Mouse (Mus musculus): ENCODE measurements around the gene Rad51c. TPM values are rescaled to one million over a fixed set of nuclear protein-coding genes. Genes with fewer than 3 reads are reported as not detected.
"Not testable (repeated sequence)": the region's sequence is repeated elsewhere in the genome, so short reads cannot be mapped to it uniquely, and the experiment has no call there.

Rad51c gene
- total and polyA plus RNA-seq, 3 experiments = 0.35 to 1.7 (median 0.89) TPM

DNA sequence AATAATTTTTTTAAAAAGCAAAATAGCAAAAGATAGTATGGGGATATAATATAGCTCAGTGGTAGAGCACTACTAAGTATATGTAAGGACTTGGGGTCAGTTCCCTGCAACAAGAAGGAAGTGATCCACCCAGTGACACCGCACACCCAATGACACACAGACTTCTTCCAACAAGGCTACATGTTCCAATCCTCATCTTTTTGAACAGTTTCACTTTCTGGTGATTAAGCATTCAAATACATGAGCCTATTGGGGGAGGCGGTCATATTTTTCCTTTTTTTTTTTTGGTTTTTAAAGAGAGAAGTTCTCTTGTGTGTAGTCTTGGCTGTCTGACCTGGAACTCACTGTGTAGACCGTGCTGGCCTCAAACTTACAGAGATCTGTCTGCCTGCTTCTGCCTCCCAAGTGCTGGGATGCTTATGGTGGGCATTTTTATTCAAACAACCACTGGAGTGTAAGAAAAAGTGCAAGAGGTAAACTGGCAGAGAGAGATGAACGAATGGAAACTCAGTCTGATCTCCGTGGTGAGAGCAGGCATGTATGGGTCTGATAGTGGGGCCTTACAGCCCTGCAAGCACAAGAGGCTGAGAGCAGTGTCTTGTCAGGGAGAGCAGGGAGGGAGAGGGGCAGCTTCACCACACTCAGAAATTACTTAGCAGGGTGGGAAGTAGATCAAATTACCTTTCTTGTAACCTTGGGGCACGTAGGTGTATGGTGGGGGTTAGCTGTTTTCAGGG lies 28.3 kb upstream of the Rad51c start:
- WGBS = 59% methylated on average over 6 of the region's 6 CpGs
- DNase-seq = no peak
- H3K79me2 ChIP-seq (replicated peaks; ENCODE audit: control insufficient read depth, insufficient read depth, low read length) = no peaks in the 10 kb centered on the region
- no peak overlapping the region for H3K4me3 ChIP-seq
- H3K27ac ChIP-seq = no peak overlapping the region
- H3K36me3 ChIP-seq (ENCODE audit: control insufficient read depth, insufficient read depth, low read length) = no peaks in the 10 kb centered on the region
- TF ChIP-seq EP300 (IDR thresholded peaks at IDR 0.05; ENCODE audit: insufficient read depth, low read depth, low read length) = no peak
- TF ChIP-seq POLR2A (IDR thresholded peaks at IDR 0.05; ENCODE audit: insufficient read depth, low read depth, low read length) = no peak
- no peak for TF ChIP-seq CTCF (IDR thresholded peaks at IDR 0.05)
- intact Hi-C loops (cut with DNase I) = no loop called here
- H3K4me1 ChIP-seq (ENCODE audit: control insufficient read depth, insufficient read depth, low read length) = no peaks in the 10 kb centered on the region
- H3K9ac ChIP-seq (ENCODE audit: low read depth, low read length) = no peak overlapping the region
- no peaks in the 10 kb centered on the region for H3K27me3 ChIP-seq (ENCODE audit: control insufficient read depth, insufficient read depth, low read length)

DNA sequence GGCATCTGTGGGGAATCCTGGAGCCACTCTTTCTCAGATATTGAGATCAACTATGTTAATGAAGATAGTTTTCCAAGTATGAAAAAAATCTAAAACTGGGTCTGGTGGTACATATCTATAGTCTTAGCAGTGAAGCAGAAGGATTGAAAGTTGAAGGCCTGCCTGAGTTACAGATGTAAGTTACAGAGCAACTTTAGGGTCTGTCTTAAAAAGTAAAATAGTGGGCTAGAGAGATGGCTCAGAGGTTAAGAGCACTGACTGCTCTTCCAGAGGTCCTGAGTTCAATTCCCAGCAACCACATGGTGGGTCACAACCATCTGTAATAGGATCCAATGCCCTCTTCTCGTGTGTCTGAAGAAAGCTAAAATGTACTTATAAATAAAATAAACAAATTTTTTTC lies 27.7 kb upstream of the Rad51c start:
- Histone ChIP-seq H3K27me3 (ENCODE audit: control insufficient read depth, insufficient read depth, low read length) (no peaks in the 10 kb centered on the region), H3K79me2 (replicated peaks; ENCODE audit: control insufficient read depth, insufficient read depth, low read length) (no peaks in the 10 kb centered on the region), H3K9ac (ENCODE audit: low read depth, low read length) (no peak overlapping the region), H3K4me1 (ENCODE audit: control insufficient read depth, insufficient read depth, low read length) (no peaks in the 10 kb centered on the region), H3K36me3 (ENCODE audit: control insufficient read depth, insufficient read depth, low read length) (no peaks in the 10 kb centered on the region), H3K4me3 (no peak overlapping the region), H3K27ac (no peak overlapping the region)
- intact Hi-C loops (cut with DNase I) = no loop called here
- no peak for DNase-seq
- WGBS = 91% methylated on average over 1 of the region's 1 CpGs
- TF ChIP-seq POLR2A (IDR thresholded peaks at IDR 0.05; ENCODE audit: insufficient read depth, low read depth, low read length) (no peak), CTCF (IDR thresholded peaks at IDR 0.05) (no peak), EP300 (IDR thresholded peaks at IDR 0.05; ENCODE audit: insufficient read depth, low read depth, low read length) (no peak)

DNA sequence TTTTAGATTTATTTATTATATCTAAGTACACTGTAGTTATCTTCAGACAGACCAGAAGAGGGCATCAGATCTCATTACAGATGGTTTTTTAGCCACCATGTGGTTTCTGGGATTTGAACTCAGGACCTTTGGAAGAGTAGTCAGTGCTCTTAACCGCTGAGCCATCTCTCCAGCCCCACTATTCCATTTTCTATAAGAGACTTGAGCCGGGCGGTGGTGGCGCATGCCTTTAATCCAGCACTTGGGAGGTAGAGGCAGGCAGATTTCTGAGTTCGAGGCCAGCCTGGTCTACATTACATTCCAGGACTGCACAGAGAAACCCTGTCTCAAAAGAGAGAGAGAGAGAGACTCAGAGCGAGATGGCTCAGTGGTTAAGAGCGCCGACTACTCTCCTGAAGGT lies 27.1 kb upstream of the Rad51c start:
- peak; percentile 40 for TF ChIP-seq CTCF (IDR thresholded peaks at IDR 0.05)
- intact Hi-C loops (cut with DNase I); H3K4me1 ChIP-seq (ENCODE audit: control insufficient read depth, insufficient read depth, low read length); H3K27me3 ChIP-seq (ENCODE audit: control insufficient read depth, insufficient read depth, low read length); H3K79me2 ChIP-seq (replicated peaks; ENCODE audit: control insufficient read depth, insufficient read depth, low read length); H3K27ac ChIP-seq; H3K36me3 ChIP-seq (ENCODE audit: control insufficient read depth, insufficient read depth, low read length); H3K4me3 ChIP-seq; DNase-seq; H3K9ac ChIP-seq (ENCODE audit: low read depth, low read length): not testable (repeated sequence)
- 88% methylated on average over 8 of the region's 8 CpGs for WGBS

DNA sequence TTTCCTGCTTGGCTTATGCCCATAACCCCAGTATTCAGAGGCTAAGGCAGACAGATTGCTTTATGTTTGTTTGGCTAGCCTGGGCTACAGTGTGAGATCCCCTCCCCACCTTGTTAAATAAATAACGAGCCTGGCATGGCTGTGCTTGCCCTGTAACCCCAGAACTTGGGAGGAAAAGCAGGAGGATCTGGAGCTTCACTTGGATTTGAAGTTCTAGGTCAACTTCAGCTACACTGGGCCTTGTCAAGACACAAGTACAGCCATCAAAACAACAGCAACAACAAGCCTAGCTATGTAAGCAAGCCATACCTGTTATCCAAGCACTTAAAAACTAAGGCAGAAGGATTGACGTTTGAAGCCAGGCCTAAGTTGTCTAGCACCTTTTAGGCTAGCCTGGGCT lies 25.6 kb upstream of the Rad51c start:
- H3K27ac ChIP-seq = no peak overlapping the region
- H3K79me2 ChIP-seq (replicated peaks; ENCODE audit: control insufficient read depth, insufficient read depth, low read length) = no peaks in the 10 kb centered on the region
- H3K36me3 ChIP-seq (ENCODE audit: control insufficient read depth, insufficient read depth, low read length) = no peaks in the 10 kb centered on the region
- intact Hi-C loops (cut with DNase I) = no loop called here
- H3K9ac ChIP-seq (ENCODE audit: low read depth, low read length) = no peak overlapping the region
- no peak overlapping the region for H3K4me3 ChIP-seq
- WGBS = 75% methylated on average over 2 of the region's 2 CpGs
- TF ChIP-seq CTCF (IDR thresholded peaks at IDR 0.05) (no peak), EP300 (IDR thresholded peaks at IDR 0.05; ENCODE audit: insufficient read depth, low read depth, low read length) (no peak), POLR2A (IDR thresholded peaks at IDR 0.05; ENCODE audit: insufficient read depth, low read depth, low read length) (no peak)
- H3K27me3 ChIP-seq (ENCODE audit: control insufficient read depth, insufficient read depth, low read length) = no peaks in the 10 kb centered on the region
- H3K4me1 ChIP-seq (ENCODE audit: control insufficient read depth, insufficient read depth, low read length) = no peaks in the 10 kb centered on the region
- no peak for DNase-seq

- Histone ChIP-seq H3K4me3 (no peak overlapping the region), H3K36me3 (ENCODE audit: control insufficient read depth, insufficient read depth, low read length) (no peaks in the 10 kb centered on the region), H3K27ac (no peak overlapping the region), H3K79me2 (replicated peaks; ENCODE audit: control insufficient read depth, insufficient read depth, low read length) (no peaks in the 10 kb centered on the region), H3K27me3 (ENCODE audit: control insufficient read depth, insufficient read depth, low read length) (no peaks in the 10 kb centered on the region), H3K4me1 (ENCODE audit: control insufficient read depth, insufficient read depth, low read length) (no peaks in the 10 kb centered on the region), H3K9ac (ENCODE audit: low read depth, low read length) (no peak overlapping the region)
- TF ChIP-seq EP300 (IDR thresholded peaks at IDR 0.05; ENCODE audit: insufficient read depth, low read depth, low read length) = no peak
- TF ChIP-seq POLR2A (IDR thresholded peaks at IDR 0.05; ENCODE audit: insufficient read depth, low read depth, low read length) = no peak
- no peak for TF ChIP-seq CTCF (IDR thresholded peaks at IDR 0.05)
- DNase-seq = no peak
- 86% methylated on average over 4 of the region's 4 CpGs for WGBS
- intact Hi-C loops (cut with DNase I) = no loop called here
Observed at GRCm38 (mm10) chr11:87429363-87429762, 24.6 kb upstream of the Rad51c start.

DNA sequence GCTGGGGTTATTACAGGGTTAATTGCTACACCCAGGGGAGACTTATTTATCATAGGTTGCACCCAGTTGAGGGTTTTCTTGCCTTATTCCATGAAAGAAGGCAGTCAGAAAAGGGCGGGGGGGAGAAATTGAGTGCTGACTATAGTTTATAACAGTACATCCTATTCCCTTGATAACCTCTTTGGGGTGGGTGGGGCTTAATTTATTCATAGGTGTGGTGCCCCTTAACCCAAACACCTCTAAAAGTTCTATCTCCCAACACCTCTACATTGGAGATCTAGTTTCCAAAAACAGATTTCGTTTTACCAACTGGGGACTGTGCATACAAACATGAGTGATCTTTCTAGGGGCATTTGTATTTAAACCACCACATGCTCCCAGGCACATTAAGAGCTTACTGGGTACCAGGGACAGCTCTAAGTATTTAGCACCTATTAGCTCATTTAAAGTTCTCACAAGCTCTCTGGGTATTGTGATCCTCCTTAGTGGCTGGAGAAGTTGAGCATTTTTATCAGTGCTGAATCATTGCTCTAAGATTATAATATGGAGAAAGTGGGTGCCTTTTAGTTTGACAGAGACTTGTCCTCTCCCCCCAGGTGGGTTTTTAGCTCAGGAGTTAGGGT lies 23.4 kb upstream of the Rad51c start:
- DNase-seq = no peak
- no peaks in the 10 kb centered on the region for H3K79me2 ChIP-seq (replicated peaks; ENCODE audit: control insufficient read depth, insufficient read depth, low read length)
- H3K9ac ChIP-seq (ENCODE audit: low read depth, low read length) = no peak overlapping the region
- TF ChIP-seq POLR2A (IDR thresholded peaks at IDR 0.05; ENCODE audit: insufficient read depth, low read depth, low read length) (no peak), EP300 (IDR thresholded peaks at IDR 0.05; ENCODE audit: insufficient read depth, low read depth, low read length) (no peak), CTCF (IDR thresholded peaks at IDR 0.05) (no peak)
- no peak overlapping the region for H3K4me3 ChIP-seq
- intact Hi-C loops (cut with DNase I) = no loop called here
- no peaks in the 10 kb centered on the region for H3K4me1 ChIP-seq (ENCODE audit: control insufficient read depth, insufficient read depth, low read length)
- WGBS = 61% methylated on average over 2 of the region's 2 CpGs
- no peak overlapping the region for H3K27ac ChIP-seq
- H3K27me3 ChIP-seq (ENCODE audit: control insufficient read depth, insufficient read depth, low read length) = no peaks in the 10 kb centered on the region
- H3K36me3 ChIP-seq (ENCODE audit: control insufficient read depth, insufficient read depth, low read length) = no peaks in the 10 kb centered on the region
